Mouse (Mus musculus): ENCODE results near the gene Hadha. TPM values are rescaled to one million over a fixed set of nuclear protein-coding genes. Genes with fewer than 3 reads are reported as not detected.

Gene Hadha
- polyA plus RNA-seq, 1 experiment from 2014 or later: 87.1 TPM

GRCm38 (mm10) chr5:30172115-30172514 is 17.2 kb upstream of the Hadha start:
- Histone ChIP-seq H3K9ac (no peak overlapping the region), H3K4me1 (replicated peaks) (no peaks in the 10 kb centered on the region), H3K4me3 (no peak overlapping the region), H3K27ac (replicated peaks) (no peak overlapping the region), H3K27me3 (no peaks in the 10 kb centered on the region), H3K36me3 (peaks cover 78% of the 10 kb centered on the region), H3K4me2 (no peak overlapping the region), H3K9me3 (no peaks in the 10 kb centered on the region)
- ATAC-seq (ENCODE audit: low read depth): no peak

GRCm38 (mm10) chr5:30170303-30170940 is 15.5 kb upstream of the Hadha start:
- Histone ChIP-seq H3K9me3 (no peaks in the 10 kb centered on the region), H3K9ac (no peak overlapping the region), H3K36me3 (peaks cover 71% of the 10 kb centered on the region), H3K4me3 (no peak overlapping the region), H3K27ac (replicated peaks) (no peak overlapping the region), H3K4me1 (replicated peaks) (no peaks in the 10 kb centered on the region), H3K27me3 (no peaks in the 10 kb centered on the region), H3K4me2 (no peak overlapping the region)
- ATAC-seq (ENCODE audit: low read depth): no peak
- WGBS: 84% methylated on average over 5 of the region's 5 CpGs

- ATAC-seq (ENCODE audit: low read depth): no peak
- H3K27ac ChIP-seq (replicated peaks): no peak overlapping the region
These were observed 10.4 kb upstream of the Hadha start for GRCm38 (mm10) chr5:30165234-30165946.

GRCm38 (mm10) chr5:30162339-30162738 is 7.4 kb upstream of the Hadha start:
- Histone ChIP-seq H3K27me3 (no peaks in the 10 kb centered on the region), H3K36me3 (peaks cover 12% of the 10 kb centered on the region), H3K4me1 (replicated peaks) (no peaks in the 10 kb centered on the region; the same call in 1 of the 2 replicates), H3K9ac (no peak overlapping the region), H3K9me3 (no peaks in the 10 kb centered on the region), H3K27ac (replicated peaks) (no peak overlapping the region), H3K4me3 (no peak overlapping the region), H3K4me2 (no peak overlapping the region)
- ATAC-seq (ENCODE audit: low read depth): no peak
- 88% methylated on average over 6 of the region's 6 CpGs for WGBS

More at GRCm38 (mm10) chr5:30165234-30165946, 10.4 kb upstream of the Hadha start:
- Histone ChIP-seq H3K27me3 (no peaks in the 10 kb centered on the region), H3K36me3 (peaks cover 32% of the 10 kb centered on the region), H3K4me1 (replicated peaks) (no peaks in the 10 kb centered on the region), H3K4me2 (no peak overlapping the region), H3K9me3 (no peaks in the 10 kb centered on the region), H3K4me3 (no peak overlapping the region), H3K9ac (no peak overlapping the region)
- WGBS: 95% methylated on average over 5 of the region's 5 CpGs

GRCm38 (mm10) chr5:30161836-30162235 is 6.9 kb upstream of the Hadha start:
- H3K36me3 ChIP-seq: peaks cover 12% of the 10 kb centered on the region
- H3K9me3 ChIP-seq: no peaks in the 10 kb centered on the region
- no peak for ATAC-seq (ENCODE audit: low read depth)
- no peak overlapping the region for H3K27ac ChIP-seq (replicated peaks)
- 84% methylated on average over 1 of the region's 1 CpGs for WGBS
- no peaks in the 10 kb centered on the region for H3K27me3 ChIP-seq
- H3K4me3 ChIP-seq: no peak overlapping the region
- H3K9ac ChIP-seq: no peak overlapping the region
- peaks cover 4% of the 10 kb centered on the region; the same call in 1 of the 2 replicates for H3K4me1 ChIP-seq (replicated peaks)
- H3K4me2 ChIP-seq: no peak overlapping the region

GRCm38 (mm10) chr5:30159601-30160000 is 4.6 kb upstream of the Hadha start:
- Histone ChIP-seq H3K4me3 (no peak overlapping the region), H3K9ac (no peak overlapping the region), H3K27me3 (no peaks in the 10 kb centered on the region), H3K4me2 (no peak overlapping the region), H3K27ac (replicated peaks) (no peak overlapping the region), H3K36me3 (no peaks in the 10 kb centered on the region), H3K9me3 (no peaks in the 10 kb centered on the region), H3K4me1 (replicated peaks) (peaks cover 15% of the 10 kb centered on the region)
- 93% methylated on average over 6 of the region's 6 CpGs for WGBS
- ATAC-seq (ENCODE audit: low read depth): no peak

GRCm38 (mm10) chr5:30155821-30156629 is 1.1 kb upstream of the Hadha start:
- Histone ChIP-seq H3K4me2 (peak overlapping the region; percentile 90), H3K4me1 (replicated peaks) (peaks cover 35% of the 10 kb centered on the region), H3K36me3 (no peaks in the 10 kb centered on the region), H3K9me3 (no peaks in the 10 kb centered on the region), H3K4me3 (peak overlapping the region; percentile 59), H3K9ac (peak overlapping the region; percentile 76), H3K27me3 (no peaks in the 10 kb centered on the region), H3K27ac (replicated peaks) (peak overlapping the region; percentile 78; the same call in 1 of the 2 replicates)
- WGBS: 35% methylated on average over 13 of the region's 13 CpGs
- no peak for ATAC-seq (ENCODE audit: low read depth)

GRCm38 (mm10) chr5:30155395-30155792 is 432 bp upstream of the Hadha start:
- peaks cover 36% of the 10 kb centered on the region for H3K4me1 ChIP-seq (replicated peaks)
- H3K27me3 ChIP-seq: no peaks in the 10 kb centered on the region
- H3K9ac ChIP-seq: peak overlapping the region; percentile 76
- no peaks in the 10 kb centered on the region for H3K36me3 ChIP-seq
- ATAC-seq (ENCODE audit: low read depth): peak; percentile 76
- under 1% methylated on average over 31 of the region's 31 CpGs for WGBS
- peak overlapping the region; percentile 59 for H3K4me3 ChIP-seq
- H3K4me2 ChIP-seq: peak overlapping the region; percentile 90
- peak overlapping the region; percentile 78 for H3K27ac ChIP-seq (replicated peaks)
- no peaks in the 10 kb centered on the region for H3K9me3 ChIP-seq

GRCm38 (mm10) chr5:30154013-30154412 is 949 bp downstream of the Hadha start:
- H3K27ac ChIP-seq (replicated peaks): peak overlapping the region; percentile 78; the same call in 1 of the 2 replicates
- peaks cover 36% of the 10 kb centered on the region for H3K4me1 ChIP-seq (replicated peaks)
- no peaks in the 10 kb centered on the region for H3K36me3 ChIP-seq
- ATAC-seq (ENCODE audit: low read depth): no peak
- WGBS: 21% methylated on average over 4 of the region's 4 CpGs
- no peaks in the 10 kb centered on the region for H3K9me3 ChIP-seq
- H3K4me3 ChIP-seq: peak overlapping the region; percentile 59
- peak overlapping the region; percentile 90 for H3K4me2 ChIP-seq
- peak overlapping the region; percentile 76 for H3K9ac ChIP-seq
- no peaks in the 10 kb centered on the region for H3K27me3 ChIP-seq

- Histone ChIP-seq H3K4me2 (no peak overlapping the region), H3K4me1 (replicated peaks) (peaks cover 36% of the 10 kb centered on the region)
These were observed 1.7 kb downstream of the Hadha start for GRCm38 (mm10) chr5:30153222-30153621.

GRCm38 (mm10) chr5:30152413-30152812 is 2.5 kb downstream of the Hadha start:
- no peak overlapping the region for H3K9ac ChIP-seq
- no peaks in the 10 kb centered on the region for H3K27me3 ChIP-seq
- peaks cover 36% of the 10 kb centered on the region for H3K4me1 ChIP-seq (replicated peaks)
- H3K4me2 ChIP-seq: no peak overlapping the region
- no peak overlapping the region for H3K4me3 ChIP-seq
- no peak for ATAC-seq (ENCODE audit: low read depth)
- H3K27ac ChIP-seq (replicated peaks): no peak overlapping the region
- H3K9me3 ChIP-seq: no peaks in the 10 kb centered on the region
- WGBS: 96% methylated on average over 1 of the region's 1 CpGs
- H3K36me3 ChIP-seq: no peaks in the 10 kb centered on the region

More at GRCm38 (mm10) chr5:30153222-30153621, 1.7 kb downstream of the Hadha start:
- Histone ChIP-seq H3K9me3 (no peaks in the 10 kb centered on the region), H3K27me3 (no peaks in the 10 kb centered on the region), H3K4me3 (no peak overlapping the region), H3K27ac (replicated peaks) (no peak overlapping the region), H3K9ac (no peak overlapping the region), H3K36me3 (no peaks in the 10 kb centered on the region)
- ATAC-seq (ENCODE audit: low read depth): no peak
- 88% methylated on average over 2 of the region's 2 CpGs for WGBS

GRCm38 (mm10) chr5:30152007-30152406 is 3.0 kb downstream of the Hadha start:
- 69% methylated on average over 4 of the region's 4 CpGs for WGBS
- ATAC-seq (ENCODE audit: low read depth): no peak
- H3K27me3 ChIP-seq: no peaks in the 10 kb centered on the region
- no peaks in the 10 kb centered on the region for H3K9me3 ChIP-seq
- no peak overlapping the region for H3K4me3 ChIP-seq
- H3K36me3 ChIP-seq: peaks cover 2% of the 10 kb centered on the region; the same call in 1 of the 2 replicates
- H3K27ac ChIP-seq (replicated peaks): no peak overlapping the region
- H3K4me1 ChIP-seq (replicated peaks): peaks cover 33% of the 10 kb centered on the region
- no peak overlapping the region for H3K4me2 ChIP-seq
- no peak overlapping the region for H3K9ac ChIP-seq

Measured in neural tube, embryonic 13.5 days (tissue).